Mouse (Mus musculus) embryonic facial prominence, embryonic 11.5 days (tissue): ENCODE data around the gene Tle2. TPM values are rescaled to one million over a fixed set of nuclear protein-coding genes. Genes with fewer than 3 reads are reported as not detected.
A peak's percentile ranks its signal among the peaks of the same experiment; 100 is the strongest.

Experiments
- ATAC-seq: fragments of 200-750 bp; cut with Nextera tagmentation; replicated peaks from 2 replicates; pipeline ENCODE4 v1.8.0; 2017; ENCODE audit warnings: low read depth; ENCODE audit not compliant: insufficient number of reproducible peaks, low FRiP score, low TSS enrichment
- DNase-seq: peaks from one replicate; pipeline ENCODE4 v3.0.0-alpha.2; 2015; ENCODE audit warnings: low spot score
- H3K27ac ChIP-seq: fragments of 300-500 bp; sonication (generic); replicated peaks from 2 replicates; pipeline ENCODE4 v1.5.1; 2014; ENCODE audit warnings: mild to moderate bottlenecking, low read depth, low read length, control low read depth
- H3K27me3 ChIP-seq: fragments of 300-500 bp; sonication (generic); 2 replicates; pipeline ENCODE4 v1.6.1; 2014; ENCODE audit warnings: mild to moderate bottlenecking, low read length, moderate library complexity, mixed read lengths; ENCODE audit not compliant: control insufficient read depth, insufficient read depth
- H3K36me3 ChIP-seq: fragments of 300-500 bp; sonication (generic); replicated peaks from 2 replicates; pipeline ENCODE4 v1.6.1; 2014; ENCODE audit warnings: low read depth, mild to moderate bottlenecking, low read length, moderate library complexity, mixed read lengths; ENCODE audit not compliant: control insufficient read depth, insufficient read depth
- H3K4me1 ChIP-seq: fragments of 300-500 bp; sonication (generic); 2 replicates; pipeline ENCODE4 v1.6.1; 2014; ENCODE audit warnings: low read length, mixed read lengths; ENCODE audit not compliant: control insufficient read depth, insufficient read depth
- H3K4me2 ChIP-seq: fragments of 300-500 bp; sonication (generic); 2 replicates; pipeline ENCODE4 v1.6.1; 2014; ENCODE audit warnings: low read depth, mild to moderate bottlenecking, control low read depth, low read length, moderate library complexity
- H3K4me3 ChIP-seq: fragments of 300-500 bp; sonication (generic); 2 replicates; pipeline ENCODE4 v1.5.1; 2014; ENCODE audit warnings: low read depth, low read length, control low read depth
- H3K9ac ChIP-seq: fragments of 300-500 bp; sonication (generic); replicated peaks from 2 replicates; pipeline ENCODE4 v1.6.1; 2014; ENCODE audit warnings: mild to moderate bottlenecking, control low read depth, low read length
- H3K9me3 ChIP-seq: fragments of 300-500 bp; sonication (generic); replicated peaks from 2 replicates; pipeline ENCODE4 v1.6.1; 2016; ENCODE audit warnings: mild to moderate bottlenecking, low read length, inconsistent platforms, mixed read lengths; ENCODE audit not compliant: control insufficient read depth
- WGBS: fragments of 180-500 bp; shearing (Covaris S2); extraction: QIAGEN DNeasy Blood & Tissue Kit; methylation state at CpG from one replicate; pipeline ENCODE4 v1.1.7; 2014; 5-methylcytosine and 5-hydroxymethylcytosine counted together
- polyA plus RNA-seq: library from polyadenylated mRNA; unstranded; fragments of >200 nt; fragmentation: Nextera tagmentation; extraction: Ambion mirVana; gene quantifications from 2 replicates; pipeline ENCODE4 v1.2.1, GENCODE M21; 2014

Gene Tle2
- polyA plus RNA-seq = 14.1 and 15.3 TPM in 2 replicates

- Histone ChIP-seq H3K4me3 (peak within 1 kb of the TSS; percentile 46), H3K4me2 (peak within 1 kb of the TSS; percentile 88), H3K9ac (peak within 1 kb of the TSS; percentile 75), H3K36me3 (no peaks in the 10 kb centered on the region), H3K4me1 (peaks cover 29% of the 10 kb centered on the region), H3K9me3 (no peaks in the 10 kb centered on the region), H3K27me3 (peaks cover 17% of the 10 kb centered on the region), H3K27ac (no peak within 1 kb of the TSS)
- 18% methylated on average over 10 of the region's 10 CpGs for WGBS
- DNase-seq = no peak
- ATAC-seq = no peak
These were observed at the start of gene Tle2 for GRCm38 (mm10) chr10:81574081-81575056. Tle2 (plus strand) TSS chr10:81574561.

DNA sequence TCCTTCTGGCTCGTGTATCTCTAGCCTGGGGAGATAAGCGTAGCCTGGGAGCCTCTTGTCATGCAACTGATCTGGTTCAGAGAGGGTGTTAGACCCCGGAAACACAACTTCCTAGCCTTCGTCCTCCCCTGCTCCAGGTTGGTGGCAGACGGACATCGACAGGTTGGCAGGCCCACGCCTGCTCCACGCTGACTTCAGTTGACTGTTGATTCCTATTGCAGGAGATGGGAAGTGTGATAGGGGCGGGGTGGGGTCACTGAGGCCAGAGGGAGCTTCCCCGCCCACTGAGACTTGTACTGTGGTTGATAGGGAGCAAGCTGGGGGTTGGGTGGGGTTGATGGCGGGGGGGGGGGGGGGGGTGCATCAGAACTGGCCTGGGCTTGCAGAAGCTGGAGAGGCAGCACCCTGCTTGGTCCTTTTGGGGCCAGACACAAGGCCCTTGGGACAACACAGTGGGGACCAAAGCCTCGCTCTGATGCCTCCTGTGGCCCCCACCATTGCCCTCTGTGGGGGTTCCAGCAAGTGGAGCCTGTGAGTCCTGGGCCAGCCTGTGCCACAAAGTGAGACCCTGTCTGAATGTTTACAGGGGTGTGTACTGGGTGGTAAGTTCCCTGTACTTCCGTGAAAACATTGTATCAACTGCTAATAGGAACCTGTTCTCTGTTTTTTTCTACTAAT is 49.2 kb upstream of the Tle2 start:
- no peak overlapping the region for H3K4me3 ChIP-seq
- H3K4me1 ChIP-seq = no peaks in the 10 kb centered on the region
- DNase-seq (no peak), ATAC-seq (no peak)
- no peaks in the 10 kb centered on the region for H3K27me3 ChIP-seq
- no peaks in the 10 kb centered on the region for H3K9me3 ChIP-seq
- 67% methylated on average over 12 of the region's 13 CpGs for WGBS
- no peak overlapping the region for H3K4me2 ChIP-seq
- no peak overlapping the region for H3K27ac ChIP-seq
- no peaks in the 10 kb centered on the region; the same call in 1 of the 2 replicates for H3K36me3 ChIP-seq
- no peak overlapping the region for H3K9ac ChIP-seq

DNA sequence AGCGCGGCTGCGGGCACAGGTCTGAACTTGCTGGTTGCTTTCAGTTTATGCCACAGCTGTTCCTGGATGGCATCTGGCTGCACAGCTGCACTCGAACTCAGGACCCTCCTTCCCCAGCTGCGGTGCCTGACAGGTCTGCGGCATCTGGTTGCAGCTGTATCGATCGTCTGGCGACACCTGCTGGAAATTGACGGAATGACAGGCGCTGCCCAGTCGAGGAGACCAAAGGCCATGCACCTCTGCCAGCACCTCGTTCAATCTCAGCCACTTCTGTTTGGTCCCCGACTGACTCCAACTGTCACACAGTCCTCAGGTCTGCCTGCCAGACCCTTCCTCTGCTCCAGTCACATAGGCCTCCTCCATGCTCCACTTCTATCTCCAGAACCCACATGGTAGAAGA is 47.6 kb upstream of the Tle2 start:
- Histone ChIP-seq H3K4me2 (no peak overlapping the region), H3K4me3 (no peak overlapping the region), H3K36me3 (peaks cover 6% of the 10 kb centered on the region; the same call in 1 of the 2 replicates), H3K27ac (no peak overlapping the region), H3K9ac (no peak overlapping the region), H3K9me3 (no peaks in the 10 kb centered on the region), H3K27me3 (no peaks in the 10 kb centered on the region), H3K4me1 (no peaks in the 10 kb centered on the region)
- no peak for ATAC-seq
- peak; percentile 81 for DNase-seq
- WGBS = 15% methylated on average over 14 of the region's 14 CpGs

- H3K4me2 ChIP-seq = no peak overlapping the region
- 60% methylated on average over 16 of the region's 16 CpGs for WGBS
- H3K36me3 ChIP-seq = peaks cover 6% of the 10 kb centered on the region
- no peaks in the 10 kb centered on the region for H3K9me3 ChIP-seq
- ATAC-seq (no peak), DNase-seq (peak; percentile 6)
- no peak overlapping the region for H3K9ac ChIP-seq
- no peaks in the 10 kb centered on the region for H3K27me3 ChIP-seq
- H3K27ac ChIP-seq = no peak overlapping the region
- no peaks in the 10 kb centered on the region for H3K4me1 ChIP-seq
- no peak overlapping the region for H3K4me3 ChIP-seq
These were observed 39.5 kb upstream of the Tle2 start for GRCm38 (mm10) chr10:81534826-81535225.

- H3K27me3 ChIP-seq = no peaks in the 10 kb centered on the region
- H3K9ac ChIP-seq = no peak overlapping the region
- ATAC-seq (no peak), DNase-seq (no peak)
- H3K36me3 ChIP-seq = no peaks in the 10 kb centered on the region; the same call in 1 of the 2 replicates
- WGBS = 82% methylated on average over 6 of the region's 6 CpGs
- H3K27ac ChIP-seq = no peak overlapping the region
- H3K4me3 ChIP-seq = no peak overlapping the region
- no peaks in the 10 kb centered on the region for H3K9me3 ChIP-seq
- H3K4me2 ChIP-seq = no peak overlapping the region
- H3K4me1 ChIP-seq = no peaks in the 10 kb centered on the region
These were observed 37.6 kb upstream of the Tle2 start for GRCm38 (mm10) chr10:81536734-81537133.

- WGBS = 94% methylated on average over 2 of the region's 2 CpGs
- no peaks in the 10 kb centered on the region; the same call in 1 of the 2 replicates for H3K36me3 ChIP-seq
These were observed 36.9 kb upstream of the Tle2 start for GRCm38 (mm10) chr10:81537429-81537828.

DNA sequence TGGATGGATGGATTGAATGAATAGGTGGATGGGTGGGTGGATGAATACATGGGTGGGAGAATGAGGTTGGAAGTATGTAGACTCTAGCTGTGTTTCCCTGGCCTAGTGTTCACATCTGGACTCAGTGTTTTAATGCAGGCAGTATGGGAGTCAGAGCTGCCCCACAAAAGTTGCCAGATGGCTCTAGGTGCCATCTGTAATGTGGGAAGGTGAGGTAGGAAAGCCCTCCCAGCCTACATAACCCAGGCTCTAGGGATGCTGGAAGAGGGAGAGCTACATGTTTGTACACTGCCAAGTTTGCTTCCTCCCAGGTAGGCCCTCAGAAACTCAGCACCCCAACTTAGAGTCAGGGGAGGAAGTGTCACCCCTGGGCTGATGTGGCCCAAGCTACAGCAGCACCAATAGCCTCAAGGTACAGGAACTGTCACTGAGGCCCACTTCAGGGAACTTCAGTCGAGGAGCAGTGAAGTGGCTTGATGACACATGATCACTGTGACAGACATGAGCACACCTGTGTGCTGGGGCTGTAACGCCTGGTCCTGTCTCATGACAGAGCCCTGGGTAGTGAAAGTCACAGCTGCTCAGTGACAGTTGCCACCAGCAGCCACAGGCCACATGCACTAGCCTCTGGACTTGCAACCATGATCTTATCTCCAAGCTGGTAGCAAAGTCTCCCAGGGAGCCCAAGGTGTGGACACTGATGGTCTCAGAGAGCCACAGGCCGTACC is 35.9 kb upstream of the Tle2 start:
- Histone ChIP-seq H3K4me1 (peaks cover 4% of the 10 kb centered on the region), H3K4me3 (no peak overlapping the region), H3K27me3 (no peaks in the 10 kb centered on the region), H3K4me2 (no peak overlapping the region), H3K36me3 (no peaks in the 10 kb centered on the region; the same call in 1 of the 2 replicates), H3K27ac (no peak overlapping the region), H3K9ac (no peak overlapping the region), H3K9me3 (no peaks in the 10 kb centered on the region)
- WGBS = 91% methylated on average over 3 of the region's 3 CpGs
- ATAC-seq (no peak), DNase-seq (no peak)

More at GRCm38 (mm10) chr10:81537429-81537828, 36.9 kb upstream of the Tle2 start:
- Histone ChIP-seq H3K4me1 (no peaks in the 10 kb centered on the region), H3K4me3 (no peak overlapping the region), H3K9ac (no peak overlapping the region), H3K27me3 (no peaks in the 10 kb centered on the region), H3K9me3 (no peaks in the 10 kb centered on the region), H3K4me2 (no peak overlapping the region), H3K27ac (no peak overlapping the region)
- ATAC-seq (no peak), DNase-seq (no peak)
